Mouse (Mus musculus) megakaryocyte, embryonic 14.5 days (primary cell): ENCODE data around the gene Pirb.

ENCODE experiments used
- FLI1 ChIP-seq: IDR thresholded peaks from 2 replicates; pipeline ENCODE4 v1.6.1; 2012; ENCODE audit warnings: low read length, inconsistent platforms, mixed read lengths
- GATA1 ChIP-seq: IDR thresholded peaks from 3 replicates; pipeline ENCODE4 v1.6.1; 2012; ENCODE audit warnings: mixed read lengths, low read length, inconsistent platforms, borderline replicate concordance

GRCm38 (mm10) chr7:3676371-3676770 is 43.8 kb downstream of the Pirb start:
- no peak for TF ChIP-seq GATA1
- no peak for TF ChIP-seq FLI1
